Mouse (Mus musculus) liver, embryonic 14 days (tissue): ENCODE measurements around the gene Myom3. TPM values are rescaled to one million over a fixed set of nuclear protein-coding genes. Genes with fewer than 3 reads are reported as not detected.

Experiments
- polyA plus RNA-seq: library from polyadenylated mRNA; depleted of rRNA; stranded (reverse); fragments of >200 nt; gene quantifications from 2 replicates; pipeline ENCODE4 v1.2.3, GENCODE M21; 2012; rRNA removed

Myom3 gene
- 0.07 and 0.33 TPM in 2 replicates for polyA plus RNA-seq

DNA sequence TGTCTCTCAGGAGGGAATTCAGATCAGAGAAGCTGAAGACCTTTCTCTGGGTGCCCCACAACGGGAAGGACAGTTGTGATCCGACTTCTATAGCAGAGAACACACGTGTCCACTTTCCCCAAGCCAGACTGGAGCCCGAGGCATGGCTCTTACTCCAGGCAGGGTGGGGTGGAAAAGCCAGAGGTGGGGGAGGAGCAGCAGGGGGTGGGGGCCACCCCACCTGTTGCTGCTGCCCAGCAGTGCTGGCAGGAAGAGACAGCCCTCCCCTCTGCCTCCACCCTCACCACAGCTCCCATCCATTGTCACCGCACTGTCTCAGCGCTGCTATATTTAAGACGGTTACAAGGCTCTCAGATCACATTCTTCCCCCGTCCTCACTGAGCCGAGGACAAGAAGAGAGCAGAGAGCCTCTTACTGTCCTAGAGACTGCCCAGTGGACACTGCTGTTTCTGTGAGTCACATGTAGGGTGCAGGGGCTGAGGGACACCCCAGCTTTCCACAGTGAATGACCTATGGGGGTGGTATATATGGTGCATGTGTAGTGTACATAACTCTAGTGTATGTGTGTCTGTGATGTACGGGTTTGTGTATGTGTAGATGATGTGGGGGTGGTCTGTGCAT, at the start of gene Myom3:
TSS of gene Myom3 (plus strand) at position 360 of the 621 bp plus-strand sequence.

DNA sequence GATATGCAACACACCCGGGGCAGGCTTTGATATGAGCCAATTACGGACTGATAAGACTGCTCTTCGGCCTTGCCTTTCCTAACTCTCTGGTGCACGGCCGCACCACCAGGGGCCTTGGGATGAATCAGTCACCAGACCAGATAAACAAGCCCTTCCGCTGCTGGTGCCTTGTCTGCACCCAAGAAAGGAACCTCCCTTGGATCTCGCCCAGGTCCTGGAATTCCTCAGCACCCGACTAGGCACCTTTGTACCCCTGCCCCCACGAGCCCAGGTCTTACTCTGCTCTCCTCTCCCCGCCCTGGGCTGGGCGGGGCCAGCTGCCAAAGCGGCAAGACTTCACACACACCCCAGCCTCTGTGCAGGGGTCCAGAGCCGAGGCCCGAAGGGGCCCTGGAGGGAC, 31.7 kb upstream of the Myom3 start, which contains the start of gene Il22ra1:
TSS of gene Il22ra1 (plus strand) at position 356 of the 400 bp plus-strand sequence.

GRCm38 (mm10) chr4:135855536-135856222, 96.2 kb downstream of the Myom3 start, which contains the start of gene Srsf10:
Gene Srsf10, plus strand, starts transcription at chr4:135855747.

Other genes with a start within 250 kb of the Myom3 start
- gene Grhl3, start 186.1 kb upstream of the Myom3 start, polyA plus RNA-seq, result 0.15 and 0.19 TPM in 2 replicates
- 0.08 and 0.09 TPM in 2 replicates for gene Ifnlr1, start 73.4 kb upstream of the Myom3 start, polyA plus RNA-seq
- gene Il22ra1, start 31.5 kb upstream of the Myom3 start, polyA plus RNA-seq, result 1.0 and 1.1 TPM in 2 replicates
- 50.1 and 59.1 TPM in 2 replicates for gene Srsf10, start 96.0 kb downstream of the Myom3 start, polyA plus RNA-seq
- 47.9 and 52.3 TPM in 2 replicates for gene Pnrc2, start 114.1 kb downstream of the Myom3 start, polyA plus RNA-seq
- gene Cnr2, start 135.7 kb downstream of the Myom3 start, polyA plus RNA-seq, result 1.8 and 2.1 TPM in 2 replicates
- 11.9 and 12.6 TPM in 2 replicates for gene Fuca1, start 161.0 kb downstream of the Myom3 start, polyA plus RNA-seq
- 44.8 and 46.2 TPM in 2 replicates for gene Hmgcl, start 186.7 kb downstream of the Myom3 start, polyA plus RNA-seq
- 19.5 and 25.1 TPM in 2 replicates for gene Gale, start 204.0 kb downstream of the Myom3 start, polyA plus RNA-seq
- 24.8 and 26.6 TPM in 2 replicates for gene Lypla2, start 212.9 kb downstream of the Myom3 start, polyA plus RNA-seq
- gene Pithd1, start 227.5 kb downstream of the Myom3 start, polyA plus RNA-seq, result 44.7 and 54.4 TPM in 2 replicates